Mouse (Mus musculus) MEL (cell line): Measurements from ENCODE around the gene Zfp697. TPM values are rescaled to one million over a fixed set of nuclear protein-coding genes. Genes with fewer than 3 reads are reported as not detected.

Experiments used
- DNase-seq: peaks from one replicate; pipeline ENCODE4 v3.0.0; 2011; ENCODE audit warnings: low read depth, low spot score
- H3K27ac ChIP-seq: 2 replicates; pipeline ENCODE4 v1.5.1; 2012; ENCODE audit warnings: low read depth, mild to moderate bottlenecking, control low read depth, low read length, moderate library complexity; ENCODE audit not compliant: control insufficient read depth
- H3K27me3 ChIP-seq, 2 experiments: fragments of 150-350 bp in 1 of 2; sonication (generic) in 1 of 2; 2 replicates each; pipeline ENCODE4 v1.6.1; 2012; ENCODE audit warnings: low read length in 2 of 2, mild to moderate bottlenecking in 2 of 2, improper control_type of control experiment in 1 of 2, moderate library complexity in 1 of 2; ENCODE audit not compliant: insufficient read depth in 2 of 2, control insufficient read depth in 1 of 2
- H3K36me3 ChIP-seq, 2 experiments: 2 replicates each; pipeline ENCODE4 v1.6.1; 2012 to 2014; ENCODE audit warnings: low read length in 2 of 2, improper control_type of control experiment in 1 of 2, inconsistent platforms in 1 of 2, mild to moderate bottlenecking in 1 of 2; ENCODE audit not compliant: insufficient read depth in 2 of 2, control insufficient read depth in 1 of 2
- H3K4me1 ChIP-seq, 2 experiments: fragments of 150-350 bp in 1 of 2; sonication (generic) in 1 of 2; 2 replicates each; pipeline ENCODE4 v1.6.1; 2012; ENCODE audit warnings: low read length in 2 of 2, improper control_type of control experiment in 1 of 2, mild to moderate bottlenecking in 1 of 2; ENCODE audit not compliant: insufficient read depth in 2 of 2, control insufficient read depth in 1 of 2
- H3K4me3 ChIP-seq, 2 experiments: fragments of 150-350 bp in 1 of 2; sonication (generic) in 1 of 2; 2 replicates each; pipeline ENCODE4 v1.5.1; 2012; ENCODE audit warnings: low read depth in 2 of 2, low read length in 2 of 2, mild to moderate bottlenecking in 2 of 2, moderate library complexity in 2 of 2, control low read depth in 1 of 2, improper control_type of control experiment in 1 of 2; ENCODE audit not compliant: control insufficient read depth in 1 of 2, insufficient read depth in 1 of 2
- H3K79me2 ChIP-seq: 2 replicates; pipeline ENCODE4 v1.6.1; 2012; ENCODE audit warnings: mild to moderate bottlenecking, low read length, moderate library complexity; ENCODE audit not compliant: control insufficient read depth, poor library complexity, insufficient read depth
- H3K9ac ChIP-seq: 2 replicates; pipeline ENCODE4 v1.6.1; 2012; ENCODE audit warnings: low read depth, mild to moderate bottlenecking, control low read depth, low read length, moderate library complexity; ENCODE audit not compliant: control insufficient read depth, poor library complexity, severe bottlenecking
- H3K9me3 ChIP-seq: fragments of 150-350 bp; sonication (generic); replicated peaks from 2 replicates; pipeline ENCODE4 v1.6.1; 2012; ENCODE audit warnings: mild to moderate bottlenecking, low read length, improper control_type of control experiment, moderate library complexity; ENCODE audit not compliant: insufficient read depth
- BHLHE40 ChIP-seq: IDR thresholded peaks from 2 replicates; pipeline ENCODE4 v1.6.1; 2012; ENCODE audit warnings: low read depth, mild to moderate bottlenecking, inconsistent platforms, low read length, improper control_type of control experiment, borderline replicate concordance
- E2F4 ChIP-seq: IDR thresholded peaks from 2 replicates; pipeline ENCODE4 v1.6.1; 2011; ENCODE audit warnings: low read depth, low read length, improper control_type of control experiment, borderline replicate concordance
- EP300 ChIP-seq, 2 experiments: IDR thresholded peaks; 2 replicates each; pipeline ENCODE4 v1.6.1; 2011; ENCODE audit warnings: improper control_type of control experiment in 2 of 2, low read length in 2 of 2, low read depth in 1 of 2, mild to moderate bottlenecking in 1 of 2
- GATA1 ChIP-seq: IDR thresholded peaks from 2 replicates; pipeline ENCODE4 v1.6.1; 2011; ENCODE audit warnings: low read depth, low read length, improper control_type of control experiment
- HCFC1 ChIP-seq: IDR thresholded peaks from 2 replicates; pipeline ENCODE4 v1.6.1; 2012; ENCODE audit warnings: low read depth, mild to moderate bottlenecking, inconsistent platforms, low read length, improper control_type of control experiment, moderate library complexity
- JUND ChIP-seq: IDR thresholded peaks from 2 replicates; pipeline ENCODE4 v1.6.1; 2011; ENCODE audit warnings: low read depth, mild to moderate bottlenecking, improper control_type of control experiment, low read length
- KAT2A ChIP-seq: conservative IDR thresholded peaks from 2 replicates; pipeline ENCODE4 v1.6.1; 2012; ENCODE audit warnings: low read depth, low read length, improper control_type of control experiment, inconsistent platforms
- MAFK ChIP-seq: IDR thresholded peaks from 2 replicates; pipeline ENCODE4 v1.6.1; 2011; ENCODE audit warnings: low read depth, mild to moderate bottlenecking, low read length, improper control_type of control experiment, borderline replicate concordance
- MEF2A ChIP-seq: IDR thresholded peaks from 2 replicates; pipeline ENCODE4 v1.6.1; 2014; ENCODE audit warnings: low read depth, mild to moderate bottlenecking, inconsistent platforms, low read length, improper control_type of control experiment; ENCODE audit not compliant: poor library complexity, insufficient replicate concordance, severe bottlenecking; ENCODE audit errors: extremely low read depth
- MXI1 ChIP-seq: IDR thresholded peaks from 2 replicates; pipeline ENCODE4 v1.6.1; 2011; ENCODE audit warnings: mild to moderate bottlenecking, low read depth, low read length, improper control_type of control experiment
- POLR2A ChIP-seq, 2 experiments: IDR thresholded peaks; 2 replicates each; pipeline ENCODE4 v1.6.1; 2011 to 2012; ENCODE audit warnings: low read length in 2 of 2, mild to moderate bottlenecking in 2 of 2, control low read depth in 1 of 2, improper control_type of control experiment in 1 of 2, low read depth in 1 of 2, moderate library complexity in 1 of 2; ENCODE audit not compliant: control insufficient read depth in 1 of 2, insufficient read depth in 1 of 2, poor library complexity in 1 of 2
- RAD21 ChIP-seq: IDR thresholded peaks from 2 replicates; pipeline ENCODE4 v1.6.1; 2011; ENCODE audit warnings: mild to moderate bottlenecking, low read depth, low read length, improper control_type of control experiment
- SIN3A ChIP-seq: IDR thresholded peaks from 2 replicates; pipeline ENCODE4 v1.6.1; 2012; ENCODE audit warnings: low read length, improper control_type of control experiment, inconsistent platforms
- SMC3 ChIP-seq: IDR thresholded peaks from 2 replicates; pipeline ENCODE4 v1.6.1; 2011; ENCODE audit warnings: low read depth, low read length, improper control_type of control experiment
- TAL1 ChIP-seq: IDR thresholded peaks from 2 replicates; pipeline ENCODE4 v1.6.1; 2012; ENCODE audit warnings: mild to moderate bottlenecking, inconsistent platforms, low read length, moderate library complexity, mixed read lengths
- ZC3H11A ChIP-seq: IDR thresholded peaks from 2 replicates; pipeline ENCODE4 v1.6.1; 2012; ENCODE audit warnings: low read depth, mild to moderate bottlenecking, inconsistent platforms, low read length, improper control_type of control experiment
- ZKSCAN1 ChIP-seq: IDR thresholded peaks from 2 replicates; pipeline ENCODE4 v1.6.1; 2012; ENCODE audit warnings: low read depth, mild to moderate bottlenecking, inconsistent platforms, low read length, improper control_type of control experiment, moderate library complexity
- ZMIZ1 ChIP-seq: IDR thresholded peaks from 2 replicates; pipeline ENCODE4 v1.6.1; 2012; ENCODE audit warnings: low read depth, mild to moderate bottlenecking, inconsistent platforms, low read length, improper control_type of control experiment, moderate library complexity
- ZNF384 ChIP-seq: IDR thresholded peaks from 2 replicates; pipeline ENCODE4 v1.6.1; 2012; ENCODE audit warnings: low read depth, mild to moderate bottlenecking, inconsistent platforms, low read length, improper control_type of control experiment
- polyA plus RNA-seq, 2 experiments: library from polyadenylated mRNA; stranded (reverse) in 1 of 2; unstranded in 1 of 2; fragments of >175 nt in 1 of 2; fragments of >200 nt in 1 of 2; gene quantifications; 2 replicates each; pipeline versions ENCODE4 v1.2.1 to v1.2.4; 2012; ENCODE audit warnings: low replicate concordance in 2 of 2, low read depth in 1 of 2; ENCODE audit not compliant: insufficient read length in 2 of 2, insufficient read depth in 1 of 2, missing spikeins in 1 of 2
- total RNA-seq: library from RNA; depleted of rRNA; stranded (reverse); fragments of 300-350 nt; gene quantifications from 2 replicates; pipeline ENCODE4 v1.2.3, GENCODE M21; 2012

The Zfp697 gene
- total and polyA plus RNA-seq, 3 experiments, result 0.04 TPM; not detected in 2

GRCm38 (mm10) chr3:98387086-98387485 lies 4.8 kb downstream of the Zfp697 start:
- Histone ChIP-seq H3K9me3 (no peaks in the 10 kb centered on the region), H3K4me3 (no peak overlapping the region), H3K27me3 (peaks cover 0 to 7% of the 10 kb centered on the region in 2 experiments; a peak in 2 of 4 replicates), H3K27ac (no peak overlapping the region), H3K9ac (no peak overlapping the region), H3K4me1 (peaks cover 0 to 3% of the 10 kb centered on the region in 2 experiments; a peak in 2 of 4 replicates), H3K79me2 (no peaks in the 10 kb centered on the region), H3K36me3 (no peaks in the 10 kb centered on the region)
- DNase-seq, result no peak
- TF ChIP-seq ZNF384 (no peak), SIN3A (no peak), MAFK (no peak), MXI1 (no peak), HCFC1 (no peak), E2F4 (no peak), GATA1 (0 out of 2 replicates have a peak, but pooled peaks have one; percentile 16)

GRCm38 (mm10) chr3:98387756-98388155 lies 5.5 kb downstream of the Zfp697 start:
- Histone ChIP-seq H3K27ac (no peak overlapping the region), H3K9me3 (no peaks in the 10 kb centered on the region), H3K4me3 (no peak overlapping the region), H3K27me3 (peaks cover 0 to 7% of the 10 kb centered on the region in 2 experiments; a peak in 2 of 4 replicates), H3K79me2 (no peaks in the 10 kb centered on the region), H3K4me1 (peaks cover 0 to 3% of the 10 kb centered on the region in 2 experiments; a peak in 2 of 4 replicates), H3K36me3 (no peaks in the 10 kb centered on the region), H3K9ac (no peak overlapping the region)
- no peak for DNase-seq
- no peak for TF ChIP-seq TAL1
- TF ChIP-seq MEF2A, result no peak
- no peak for TF ChIP-seq KAT2A
- TF ChIP-seq RAD21, result no peak
- no peak for TF ChIP-seq POLR2A (IDR thresholded peaks at IDR 0.05; ENCODE audit: control insufficient read depth in 1 of 2, insufficient read depth in 1 of 2, low read depth in 1 of 2, low read length in 2 of 2, poor library complexity in 1 of 2)
- TF ChIP-seq JUND, result no peak
- TF ChIP-seq SMC3, result no peak
- no peak for TF ChIP-seq EP300 (IDR thresholded peaks at IDR 0.05; ENCODE audit: low read depth in 1 of 2, low read length in 2 of 2)
- no peak for TF ChIP-seq ZMIZ1
- no peak for TF ChIP-seq ZC3H11A
- no peak for TF ChIP-seq BHLHE40
- no peak for TF ChIP-seq ZKSCAN1
